Mouse (Mus musculus): ENCODE measurements around the gene Mrpl53.

DNA sequence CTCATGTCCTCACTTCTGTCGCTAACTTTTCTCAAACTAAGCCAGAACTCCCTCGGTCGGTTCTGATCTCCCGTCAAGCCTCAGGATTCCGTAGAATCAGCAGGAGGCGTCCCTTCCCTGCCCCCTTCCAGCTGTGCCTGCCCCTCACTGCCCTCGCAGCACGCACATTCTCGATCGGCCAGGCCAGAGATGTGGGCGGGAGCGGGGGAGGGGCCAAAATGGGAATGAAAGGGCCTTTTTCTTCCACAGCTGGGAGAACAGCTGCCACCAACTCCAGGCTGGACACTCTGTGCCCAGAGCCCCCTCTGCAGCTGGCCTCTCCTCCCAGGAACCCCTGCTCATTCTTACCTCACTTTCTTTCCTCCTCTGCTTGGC lies 28.7 kb downstream of the Mrpl53 start:
- TF ChIP-seq CTCF (IDR thresholded peaks at IDR 0.05; ENCODE audit: control insufficient read depth, insufficient read depth, insufficient replicate concordance, low read depth, low read length), result no peak
- TF ChIP-seq POLR2A (IDR thresholded peaks at IDR 0.05; ENCODE audit: control insufficient read depth, low read depth, low read length), result no peak
